Mouse (Mus musculus) heart, adult 8-10 months (tissue): ENCODE measurements around the gene 2900026A02Rik. TPM values are rescaled to one million over a fixed set of nuclear protein-coding genes. Genes with fewer than 3 reads are reported as not detected.
A peak's percentile ranks its signal among the peaks of the same experiment; 100 is the strongest.

Experiments
- DNase-seq: peaks from one replicate; pipeline ENCODE4 v3.0.0; 2022; ENCODE audit warnings: low spot score
- total RNA-seq, 4 experiments: library from RNA; stranded (reverse); gene quantifications; 2 replicates each; pipeline ENCODE4 v1.2.4; 2022

The 2900026A02Rik gene
- total RNA-seq, 4 experiments from 2014 or later: 15.4 to 21.6 (median 20.3) TPM

DNA sequence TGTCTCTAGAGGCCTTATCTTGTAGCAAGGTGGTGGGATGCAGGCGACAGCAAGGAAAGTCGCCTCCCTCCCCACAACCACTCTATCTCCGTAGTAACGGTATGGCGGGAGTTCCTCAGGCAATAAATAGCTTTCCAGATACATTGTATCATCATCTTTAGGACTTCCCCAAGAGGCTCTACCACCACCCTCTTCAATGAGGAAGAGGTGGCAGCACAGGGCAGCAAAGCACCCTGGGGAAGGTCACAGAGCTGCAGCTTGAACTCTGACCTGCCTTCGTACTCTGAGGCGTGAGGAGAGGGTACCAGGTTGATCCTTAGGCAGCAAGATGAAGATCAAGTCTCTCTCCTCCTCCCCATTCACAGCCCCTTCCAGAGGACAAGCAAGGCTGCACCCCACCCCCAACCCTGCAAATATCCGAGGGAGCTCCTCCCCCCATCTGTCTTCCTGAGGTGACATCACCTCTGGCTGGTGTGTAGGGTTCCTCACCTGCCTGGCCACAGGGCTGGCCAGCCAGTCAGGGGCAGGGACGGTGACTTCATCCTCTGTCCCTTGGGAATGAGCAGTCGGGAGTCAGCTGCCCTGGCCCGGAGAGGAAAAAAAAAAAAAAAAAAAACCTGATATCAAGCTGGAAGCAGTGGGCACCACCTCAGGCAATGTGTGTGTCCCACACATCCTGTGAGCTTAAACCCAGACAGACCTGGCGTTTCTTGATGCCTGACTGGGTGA, 98.5 kb downstream of the 2900026A02Rik start:
- DNase-seq: no peak

DNA sequence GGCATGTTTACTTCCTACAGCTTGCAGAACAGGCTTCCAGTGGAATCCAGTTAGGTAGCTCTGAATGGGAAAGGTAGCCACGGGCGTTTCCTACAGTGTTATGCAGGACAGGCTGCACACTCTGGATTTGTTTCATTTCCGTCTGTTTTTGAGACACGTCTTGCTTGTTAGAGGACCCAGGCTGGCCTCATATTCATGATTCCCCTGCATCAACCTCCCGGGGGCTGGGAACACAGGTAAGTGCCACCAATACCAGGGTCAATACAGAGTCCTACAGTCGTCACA, 99.5 kb downstream of the 2900026A02Rik start:
- no peak for DNase-seq

DNA sequence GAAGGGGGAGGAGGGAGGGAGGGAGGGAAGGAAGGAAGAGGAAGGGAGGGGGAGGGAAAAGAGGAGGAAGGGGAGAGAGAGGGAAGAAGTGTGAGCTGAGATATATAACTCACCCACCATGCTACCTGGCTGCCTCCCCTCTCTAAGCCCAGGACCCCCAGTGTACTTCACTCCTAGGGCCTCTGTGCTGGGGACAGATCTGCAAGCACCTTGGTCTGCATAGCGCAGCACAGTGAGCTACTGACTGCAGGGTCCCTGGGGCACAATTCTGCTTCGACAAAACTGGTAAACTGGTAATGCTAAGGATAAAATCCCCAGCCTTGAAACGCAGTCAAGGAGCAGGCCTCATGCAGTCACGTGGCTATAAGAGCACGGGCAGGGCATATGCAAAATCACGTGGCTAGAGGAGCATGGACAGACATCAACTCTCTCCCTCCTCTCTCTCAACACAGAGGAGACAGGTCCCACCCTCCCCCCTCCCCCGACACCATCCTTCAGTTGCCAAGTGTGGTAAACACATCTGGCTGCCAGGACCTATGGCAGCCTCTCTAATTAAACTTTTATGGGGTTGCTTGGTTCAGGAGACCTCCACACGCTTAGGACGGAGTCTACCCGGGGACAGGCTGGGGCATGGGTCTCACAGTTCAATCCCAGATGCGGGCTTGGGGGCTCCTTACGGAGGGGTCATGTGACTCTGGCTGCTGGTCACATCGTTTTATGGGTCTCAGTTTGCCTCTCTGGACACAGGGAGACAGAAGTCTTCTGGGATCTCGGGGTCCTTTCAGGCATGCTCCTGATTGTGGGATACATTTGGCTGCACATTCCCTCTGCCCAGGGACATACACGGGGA, 100.1 kb downstream of the 2900026A02Rik start:
- DNase-seq: no peak

DNA sequence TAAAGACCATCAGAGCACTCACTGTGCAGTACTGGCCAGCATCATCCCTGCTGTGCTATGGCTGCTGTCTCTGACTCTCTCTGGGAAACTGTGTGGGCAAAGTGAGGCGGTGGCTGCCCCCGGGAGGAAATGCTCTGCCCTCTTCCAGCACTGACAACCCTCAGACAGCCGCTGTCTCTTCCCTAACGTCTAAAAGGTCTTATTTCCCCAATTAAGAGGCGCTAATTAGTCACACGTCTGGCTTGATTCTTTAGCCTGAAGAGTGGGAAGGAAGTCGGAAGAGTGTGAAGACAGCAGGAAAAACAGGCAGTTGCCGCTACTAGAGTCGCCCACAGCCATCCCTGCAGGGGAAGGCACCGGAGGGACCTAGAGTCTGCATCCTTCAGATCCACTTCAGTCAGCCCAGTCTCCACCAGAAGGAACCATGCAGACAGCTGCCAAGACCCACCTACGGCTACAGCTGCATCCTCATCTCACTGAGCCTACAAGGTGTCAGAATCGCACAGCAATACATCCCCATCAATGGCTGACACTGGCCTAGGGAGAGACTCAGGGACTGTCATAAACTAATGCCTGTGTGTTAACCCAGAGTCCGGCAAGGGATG, 101.1 kb downstream of the 2900026A02Rik start:
- no peak for DNase-seq

DNA sequence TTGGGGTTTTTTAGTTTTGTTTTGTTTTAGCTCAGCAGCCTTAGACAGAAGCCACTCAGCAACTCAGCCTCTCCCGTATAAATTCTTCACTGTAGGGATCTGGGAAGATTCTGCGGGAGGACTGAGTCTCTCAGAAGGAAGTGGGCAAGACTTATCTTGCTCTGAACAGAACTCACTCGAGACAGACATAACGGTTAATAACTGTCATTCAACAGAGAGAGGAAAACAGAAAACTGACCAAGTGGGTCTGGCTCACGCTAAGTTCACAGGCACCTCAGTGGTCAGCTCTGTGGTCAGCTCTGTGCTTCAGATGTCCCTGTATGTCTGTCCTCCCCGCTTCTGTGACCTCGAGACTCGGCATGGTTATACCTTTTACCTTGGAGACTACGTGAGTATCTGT, 101.7 kb downstream of the 2900026A02Rik start:
- no peak for DNase-seq

DNA sequence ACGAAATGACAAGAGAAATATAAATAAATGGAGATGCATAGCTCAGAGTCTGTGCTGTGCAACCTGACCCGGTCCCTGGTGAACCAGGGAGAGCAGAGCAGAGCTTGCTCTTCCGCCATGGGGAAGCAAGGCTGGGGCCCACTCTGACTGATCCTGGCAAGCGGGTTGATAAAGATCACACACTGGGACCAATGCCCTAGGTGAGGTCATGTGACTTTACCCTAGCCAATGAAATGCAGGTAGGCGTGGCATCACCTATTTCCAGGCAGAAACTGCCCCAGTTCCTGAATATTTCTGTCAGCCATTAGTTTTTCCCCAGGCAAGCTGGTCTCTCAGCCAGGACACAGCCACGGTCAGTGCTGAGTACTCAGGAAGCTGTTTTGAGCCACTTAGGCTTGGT, 102.3 kb downstream of the 2900026A02Rik start:
- no peak for DNase-seq

DNA sequence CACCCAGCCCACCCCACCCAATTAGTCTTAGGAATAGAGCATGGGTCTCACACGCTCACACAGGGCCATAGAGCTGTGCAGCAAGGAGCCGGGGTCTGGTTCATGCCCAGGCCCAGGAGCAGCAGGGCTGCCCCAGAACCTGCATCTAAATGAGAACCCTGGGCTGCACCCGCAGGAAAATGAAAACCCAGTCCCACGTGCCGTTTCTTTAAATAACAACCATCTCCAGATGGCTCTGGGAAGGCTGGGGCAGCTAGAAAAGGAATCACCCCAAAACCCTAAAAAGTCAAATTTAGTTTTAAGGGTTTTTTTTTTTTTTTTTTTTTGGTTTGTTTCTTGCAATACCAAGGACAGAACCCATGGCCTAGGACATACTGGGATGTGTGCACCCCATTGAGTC, 103.7 kb downstream of the 2900026A02Rik start:
- no peak for DNase-seq

DNA sequence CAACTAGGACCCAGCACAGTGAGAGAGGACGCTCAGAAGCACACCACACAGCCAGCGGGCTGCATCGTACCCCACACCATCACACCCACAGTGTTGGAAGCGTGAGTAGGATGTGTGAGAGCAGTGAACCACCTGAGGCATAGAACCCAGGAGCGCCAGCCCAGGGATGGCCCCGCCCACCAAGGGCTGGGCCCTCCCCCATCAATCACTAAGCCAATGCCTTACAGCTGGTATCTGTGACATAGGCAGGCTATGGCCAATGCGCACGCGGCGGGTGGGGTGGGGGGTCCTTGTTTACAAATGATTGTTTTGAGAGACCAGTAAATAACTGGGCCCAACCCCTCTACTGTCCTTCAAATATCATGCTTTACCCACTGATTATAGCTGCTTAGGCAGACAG, 105.1 kb downstream of the 2900026A02Rik start:
- no peak for DNase-seq

DNA sequence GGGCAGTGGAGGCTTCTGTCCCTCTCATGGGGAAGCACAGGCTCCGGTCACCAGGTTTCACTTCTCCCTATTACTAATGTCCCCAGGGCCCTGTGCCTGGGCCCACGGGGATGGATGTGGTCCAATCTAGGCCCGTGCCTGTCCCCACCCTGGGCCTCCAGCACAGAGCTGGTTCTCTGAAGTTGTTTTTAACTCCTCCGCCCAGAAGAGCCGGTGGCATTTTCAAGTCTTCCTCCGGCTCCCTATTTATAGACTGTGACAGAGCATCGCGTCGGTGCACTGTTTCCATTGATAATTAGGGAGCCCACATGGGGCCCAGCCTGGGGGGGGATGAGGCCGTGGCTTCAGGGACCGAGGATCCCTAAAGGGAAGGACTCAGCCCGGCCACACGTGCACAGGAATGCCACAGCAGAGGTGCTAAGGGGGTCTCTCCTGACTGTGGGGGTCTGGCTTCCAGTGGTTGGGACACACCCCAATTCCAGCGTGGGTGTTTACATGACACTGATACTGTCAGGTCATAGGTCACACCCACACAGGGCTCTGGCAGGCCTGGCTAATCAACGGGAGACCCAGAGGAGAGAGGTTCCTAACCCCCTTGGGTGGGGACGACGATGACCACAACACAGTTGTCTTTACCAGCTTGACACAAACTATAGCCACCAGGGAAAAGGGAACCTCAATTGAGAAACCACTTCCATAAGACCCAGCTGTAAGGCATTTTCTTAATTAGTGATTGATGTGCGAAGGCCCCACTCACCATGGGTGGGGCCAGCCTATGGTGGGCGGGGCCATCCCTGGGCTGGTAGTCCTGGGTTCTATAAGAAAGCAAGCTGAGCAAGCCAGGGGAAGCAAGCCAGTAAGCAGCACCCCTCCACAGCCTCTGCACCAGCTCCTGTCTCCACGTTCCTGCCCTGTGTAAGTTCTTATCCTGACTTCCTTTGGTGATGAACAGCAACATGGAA, 106.5 kb downstream of the 2900026A02Rik start:
- DNase-seq: no peak

DNA sequence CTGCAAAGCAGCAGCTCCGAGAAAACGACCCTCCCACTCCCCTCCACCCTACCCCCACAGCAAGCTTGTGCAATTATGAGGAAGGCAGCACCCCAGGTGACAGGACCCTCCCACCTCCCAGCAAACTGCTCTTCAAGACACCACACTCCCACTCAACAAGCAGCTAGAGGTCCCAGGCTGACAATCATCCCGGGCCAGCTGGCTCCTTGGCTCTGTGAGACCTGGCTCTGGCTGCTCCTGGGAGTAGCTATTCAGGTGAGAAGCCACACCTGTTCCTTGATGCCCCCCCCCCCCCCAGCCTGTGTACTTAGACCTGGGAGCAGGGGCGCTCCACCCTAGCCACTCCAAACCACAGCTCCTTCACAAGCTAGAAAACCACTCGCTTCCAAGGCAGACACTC, 107.9 kb downstream of the 2900026A02Rik start:
- DNase-seq: no peak

DNA sequence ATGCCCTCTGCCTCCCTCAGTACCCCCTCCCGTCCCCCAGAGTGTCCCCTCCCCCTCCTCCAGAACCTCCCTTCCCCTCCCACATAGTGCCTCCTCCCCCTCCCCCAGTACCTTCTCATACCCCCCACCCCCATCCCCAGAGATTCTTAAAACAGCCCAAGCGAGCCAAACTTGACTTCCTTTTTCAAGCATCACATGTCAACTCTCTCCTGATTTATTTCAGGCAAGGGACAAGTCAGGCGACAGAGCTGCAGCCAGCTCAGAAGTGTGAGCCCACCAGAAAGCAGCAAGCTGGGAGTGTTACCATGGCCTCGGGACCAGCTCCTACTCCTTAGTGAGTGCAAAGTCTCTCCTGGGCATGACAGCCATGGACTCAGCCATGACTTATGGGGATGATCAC, 109.7 kb downstream of the 2900026A02Rik start:
- no peak for DNase-seq

DNA sequence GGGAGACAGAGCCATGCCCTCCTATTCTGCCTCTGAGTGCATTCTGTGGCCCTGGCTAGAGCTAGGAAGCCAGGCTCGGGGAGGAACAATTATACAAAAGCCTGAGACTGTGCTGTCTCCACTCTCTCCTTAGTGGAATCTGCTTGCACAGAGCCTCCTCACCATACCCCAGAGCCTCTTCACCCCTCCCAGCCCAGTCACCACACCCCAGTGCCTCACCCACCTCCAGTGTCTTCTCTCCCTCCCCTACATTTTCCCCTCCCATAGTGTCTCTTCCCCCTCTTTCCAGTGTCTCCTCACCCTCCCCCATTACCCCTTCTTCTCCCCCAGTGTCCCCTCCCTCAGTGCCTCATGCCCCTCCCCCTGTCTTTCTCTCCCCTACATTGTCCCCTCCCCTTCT, 110.1 kb downstream of the 2900026A02Rik start:
- no peak for DNase-seq

DNA sequence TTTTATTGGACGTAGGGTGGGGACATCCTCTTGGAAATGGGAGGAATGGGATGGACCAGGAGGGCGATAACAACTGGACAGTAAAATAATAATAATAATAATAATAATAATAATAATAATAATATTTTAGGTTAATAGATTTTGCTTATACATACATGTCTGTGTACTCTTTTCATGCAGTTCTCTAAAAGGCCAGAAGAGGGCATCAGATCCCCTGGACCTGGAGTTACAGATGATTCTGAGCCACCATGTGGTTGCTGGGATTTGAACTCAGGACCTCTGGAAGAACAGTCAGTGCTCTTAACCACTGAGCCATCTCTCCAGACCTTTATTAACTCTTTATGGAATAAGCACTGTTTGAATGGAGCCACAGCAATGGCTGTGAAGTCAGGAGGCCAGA, 111.4 kb downstream of the 2900026A02Rik start:
- peak; percentile 49 for DNase-seq

DNA sequence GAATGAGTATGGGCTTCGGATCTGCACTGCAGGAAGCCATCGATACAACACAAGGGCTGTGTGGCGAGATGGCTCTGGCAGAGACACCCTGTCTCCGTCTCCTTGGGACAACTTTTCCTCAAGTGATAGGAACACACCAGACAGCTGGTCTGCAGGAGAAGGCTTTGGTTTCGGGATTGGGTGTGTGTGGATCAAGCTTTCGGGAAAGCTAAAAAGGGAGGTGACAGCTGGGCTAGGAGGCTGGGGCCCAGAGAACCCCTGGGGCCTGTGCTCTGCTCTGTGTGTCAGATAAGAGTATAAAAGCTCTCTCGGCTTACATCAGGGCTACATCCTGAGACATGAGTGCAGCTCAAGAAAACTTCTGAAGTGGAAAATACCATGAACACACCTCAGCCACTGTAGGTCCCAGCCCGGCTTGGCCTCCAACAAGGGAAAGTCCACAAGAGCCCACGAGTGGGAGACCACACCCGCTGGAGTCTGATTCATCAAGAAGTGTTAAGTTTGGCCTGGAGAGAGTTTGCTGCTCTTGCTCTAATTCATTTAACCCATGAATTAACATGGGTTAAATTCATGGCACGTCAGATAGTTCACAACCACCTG, 112.8 kb downstream of the 2900026A02Rik start:
- DNase-seq: no peak

DNA sequence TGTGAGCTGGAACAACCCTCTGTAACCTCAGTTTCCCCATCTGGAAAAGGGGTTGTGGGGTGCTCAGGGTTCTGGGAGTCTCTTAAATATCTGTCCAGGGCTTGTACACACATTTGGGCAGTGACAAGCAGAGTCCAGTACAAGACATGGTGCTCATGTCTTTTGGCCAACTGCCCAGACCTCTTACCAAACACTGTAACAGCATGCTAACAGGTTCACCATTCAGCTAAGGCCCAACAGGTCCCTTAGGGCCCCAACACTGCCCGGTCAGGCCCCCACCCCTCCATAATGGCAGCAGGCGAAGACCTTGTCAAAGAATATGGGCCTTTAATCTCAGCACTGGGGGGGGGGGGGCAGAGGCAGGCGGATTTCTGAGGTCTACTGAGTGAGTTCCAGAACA, 113.3 kb downstream of the 2900026A02Rik start:
- DNase-seq: no peak

DNA sequence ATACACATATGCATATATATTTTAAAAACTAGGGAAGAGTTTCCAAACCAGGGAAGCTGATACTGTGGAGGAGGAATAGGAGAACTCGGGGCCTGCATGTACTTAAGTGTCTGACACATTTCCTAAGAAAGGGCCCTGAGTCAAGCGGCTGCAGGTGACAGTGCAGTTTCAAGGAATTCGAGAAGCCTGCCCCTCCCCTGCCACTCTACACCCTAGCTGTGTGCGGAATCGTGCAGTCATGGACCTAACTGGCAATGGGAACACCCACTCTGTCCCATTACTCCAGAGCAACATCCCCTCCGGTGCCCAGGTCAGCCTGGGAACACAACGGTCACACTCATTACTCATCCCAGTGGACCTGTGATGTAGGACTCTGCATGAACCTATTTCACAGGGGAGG, 114.4 kb downstream of the 2900026A02Rik start:
- DNase-seq: no peak

DNA sequence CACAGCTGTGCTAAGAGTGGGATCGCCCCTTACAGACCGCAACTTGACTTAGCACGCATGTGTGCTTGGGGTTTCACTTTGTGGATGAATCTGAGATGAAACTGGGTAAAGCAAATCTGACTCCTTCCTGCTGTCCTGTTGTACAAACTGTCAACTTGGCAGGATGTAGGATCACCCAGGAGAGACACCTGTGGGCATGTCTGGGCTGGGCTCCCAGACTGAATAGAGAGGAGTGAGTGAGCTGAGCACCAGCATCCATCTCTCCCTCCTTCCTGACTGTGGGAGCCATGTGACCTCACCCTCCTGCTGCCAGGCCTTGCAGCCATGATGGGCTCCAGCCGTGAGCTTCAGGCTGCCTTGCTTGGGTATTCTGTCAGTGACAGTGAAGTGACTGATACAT, 115.6 kb downstream of the 2900026A02Rik start:
- DNase-seq: no peak

DNA sequence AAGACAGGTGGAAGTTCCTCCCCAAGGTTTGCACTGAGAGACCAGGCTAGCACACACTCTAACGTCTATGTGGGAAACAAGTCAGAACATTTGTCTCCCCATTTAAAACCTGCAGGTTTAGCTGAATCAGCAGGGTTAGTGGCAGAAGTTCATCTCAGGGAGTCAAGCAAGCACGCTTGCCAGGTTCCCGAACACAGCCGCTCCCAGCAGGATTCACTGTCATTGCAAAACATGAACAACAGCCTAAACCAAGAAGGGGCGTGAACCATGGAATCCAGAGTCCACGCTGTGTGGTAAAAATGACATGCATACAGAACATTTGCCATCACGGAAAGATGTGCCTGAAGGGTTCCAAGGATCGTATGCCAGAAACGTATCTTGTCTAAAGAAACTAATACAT, 116.0 kb downstream of the 2900026A02Rik start:
- DNase-seq: no peak

DNA sequence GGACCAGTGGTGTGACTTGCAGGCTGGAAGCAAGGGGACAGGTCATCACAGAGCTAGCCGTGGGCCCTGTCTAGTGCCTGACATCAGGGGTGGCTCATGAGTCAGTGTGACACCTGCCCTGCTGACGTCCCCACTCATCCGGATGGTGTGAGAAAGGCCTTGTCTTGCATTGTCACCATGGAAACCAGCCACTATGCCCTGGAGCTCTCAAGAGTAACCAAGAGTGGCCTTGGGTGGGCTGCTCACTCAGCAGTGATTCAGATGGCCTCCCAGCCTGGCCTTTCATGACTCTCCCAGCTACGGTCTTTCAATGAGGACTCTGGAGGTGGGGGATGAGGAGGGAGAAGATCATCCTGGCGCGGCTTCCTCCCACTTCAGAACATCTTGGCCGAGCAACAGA, 118.6 kb downstream of the 2900026A02Rik start:
- DNase-seq: no peak

DNA sequence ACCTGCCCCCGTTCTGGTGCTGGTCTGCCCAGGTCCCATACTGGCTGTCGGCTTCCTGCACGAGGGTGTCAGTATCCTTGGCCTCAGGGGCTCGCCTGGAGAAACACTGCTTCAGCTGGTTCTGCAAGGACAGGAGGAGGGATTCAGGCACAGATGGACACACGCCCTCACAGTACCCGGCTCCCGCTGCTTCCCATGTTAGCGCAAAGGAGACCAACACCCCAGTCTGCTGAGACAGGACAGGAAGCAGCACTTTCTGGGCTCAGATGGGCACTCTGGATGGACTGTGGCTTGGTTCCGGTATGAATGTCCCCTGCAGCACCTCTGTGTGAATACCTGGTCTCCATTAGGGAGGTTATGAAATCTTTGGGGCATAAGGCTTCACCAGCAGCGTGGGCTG, 119.6 kb downstream of the 2900026A02Rik start:
- no peak for DNase-seq

DNA sequence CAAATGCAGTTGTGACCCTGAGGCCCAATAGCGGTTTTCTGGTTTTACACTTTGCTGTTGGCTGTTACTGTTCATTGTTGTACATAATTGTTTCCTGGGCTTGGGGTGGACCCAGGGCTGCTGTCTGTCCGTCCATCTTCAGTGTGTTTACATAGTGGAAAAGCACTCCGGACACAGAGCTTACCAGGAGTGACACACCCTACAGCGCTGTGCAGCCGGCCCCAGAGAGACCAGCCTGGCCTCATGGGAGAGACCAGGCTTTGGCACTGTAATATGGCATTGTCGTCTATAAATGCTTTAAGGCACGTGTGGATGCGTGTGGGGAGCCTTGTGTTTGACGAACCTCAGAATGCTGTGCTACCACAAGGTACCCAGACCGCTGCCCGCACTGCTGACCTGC, 120.6 kb downstream of the 2900026A02Rik start:
- no peak for DNase-seq
